Mouse (Mus musculus) kidney, adult 2 months (tissue): ENCODE results near the gene Asb5.

Source experiments
- CTCF ChIP-seq: fragments of 200-500 bp; conservative IDR thresholded peaks from 2 replicates; pipeline ENCODE4 v1.5.1; 2011; ENCODE audit warnings: low read depth, mild to moderate bottlenecking, control low read depth, low read length, moderate library complexity, mixed read lengths; ENCODE audit not compliant: insufficient read depth, insufficient read length
- POLR2A ChIP-seq: fragments of 200-500 bp; IDR thresholded peaks from one replicate; pipeline ENCODE4 v1.6.1; 2011; ENCODE audit warnings: low read depth, low read length, control low read depth

- TF ChIP-seq CTCF (no peak), POLR2A (no peak)
Observed at GRCm38 (mm10) chr8:54525606-54526005, 3.8 kb upstream of the Asb5 start.
